Comparison of ENCODE assay signal across 18 mouse cellular contexts in genomic region chr5:69541680-69542079, GRCm38 (mm10). TPM values are rescaled to one million over a fixed set of nuclear protein-coding genes. Genes with fewer than 3 reads are reported as not detected.
"Had no signal": no experiment of that assay in that cellular context is flagged by ENCODE, and none has a peak within 500 bp of the region (broad histone marks: within the 10 kb centered on the region; RNA-seq: fewer than 3 reads in every experiment).

No protein-coding gene starts in this region.

- H3K4me1 ChIP-seq: limb, embryonic 15.5 days; liver, embryonic 12.5 days; midbrain, embryonic 10.5 days; stomach, embryonic 15.5 days had no signal

- H3K27me3 ChIP-seq: limb, embryonic 15.5 days; liver, embryonic 12.5 days; stomach, embryonic 15.5 days had no signal

- ATAC-seq: liver, embryonic 12.5 days; midbrain, embryonic 16.5 days had no signal

- H3K4me2 ChIP-seq: limb, embryonic 15.5 days; liver, embryonic 12.5 days; lung, embryonic 14.5 days; stomach, embryonic 15.5 days had no signal

- H3K27ac ChIP-seq: limb, embryonic 15.5 days; liver, embryonic 12.5 days; midbrain, embryonic 10.5 days; stomach, embryonic 15.5 days had no signal

- H3K9me3 ChIP-seq: limb, embryonic 15.5 days; liver, embryonic 12.5 days; midbrain, embryonic 10.5 days; stomach, embryonic 15.5 days had no signal

- H3K36me3 ChIP-seq: limb, embryonic 15.5 days; liver, embryonic 12.5 days; midbrain, embryonic 10.5 days; stomach, embryonic 15.5 days had no signal

- H3K9ac ChIP-seq: limb, embryonic 15.5 days; liver, embryonic 12.5 days; lung, embryonic 14.5 days; stomach, embryonic 15.5 days had no signal

- H3K4me3 ChIP-seq: limb, embryonic 15.5 days; liver, embryonic 12.5 days; midbrain, embryonic 10.5 days; stomach, embryonic 15.5 days had no signal

- DNase-seq: kidney, postnatal 25 days; layer of hippocampus, postnatal 36 days; lung, embryonic 14.5 days; lung, postnatal 10 days; lung, postnatal 4 days; right cerebral cortex, postnatal 14 days; thymus, adult 2 months; thymus, postnatal 25 days had no signal

RNA-seq across cellular contexts. Expression of gene Yipf7, which starts 0.8 kb away (rescaled TPM):
- total RNA-seq: layer of hippocampus, postnatal 36 days; left cerebral cortex, postnatal 25 days; megakaryocyte, adult 5-6 weeks had no signal
- polyA plus RNA-seq: kidney, embryonic 16.5 days; limb, embryonic 11.5 days; liver, embryonic 12.5 days; midbrain, embryonic 10.5 days; midbrain, embryonic 16.5 days; neural tube, embryonic 14.5 days; stomach, embryonic 15.5 days had no signal
